Mouse (Mus musculus): ENCODE measurements at regions not wholly inside any gene's neighbourhood (a gene's known extent, or its start where the extent isn't known, plus 50 kb on each side); places are given as distances from the start of the nearest gene placed in this dataset.
A peak's percentile ranks its signal among the peaks of the same experiment; 100 is the strongest.
"Not testable (repeated sequence)": the region's sequence is repeated elsewhere in the genome, so short reads cannot be mapped to it uniquely, and the experiment has no call there.

- 65% methylated on average over 1 of the region's 1 CpGs for WGBS
- not testable (repeated sequence) for H3K36me3 ChIP-seq (replicated peaks); H3K4me3 ChIP-seq
Measured at GRCm38 (mm10) chr17:13654606-13655005, 105.7 kb upstream of the Afdn start.

GRCm38 (mm10) chr17:13656065-13656464, 104.3 kb upstream of the Afdn start:
- Histone ChIP-seq H3K4me3 (peak overlapping the region; percentile 47), H3K36me3 (replicated peaks) (no peaks in the 10 kb centered on the region), H3K27me3 (replicated peaks; ENCODE audit: low read depth, poor library complexity, severe bottlenecking) (no peaks in the 10 kb centered on the region), H3K27ac (replicated peaks) (peak overlapping the region; percentile 60), H3K9me3 (no peaks in the 10 kb centered on the region), H3K4me1 (peaks cover 41% of the 10 kb centered on the region)
- 16% methylated on average over 3 of the region's 3 CpGs for WGBS
- DNase-seq (ENCODE audit: low spot score), result no peak

More at GRCm38 (mm10) chr17:13654606-13655005, 105.7 kb upstream of the Afdn start:
- H3K9me3 ChIP-seq; H3K27me3 ChIP-seq (replicated peaks; ENCODE audit: low read depth, poor library complexity, severe bottlenecking); H3K27ac ChIP-seq (replicated peaks); DNase-seq (ENCODE audit: low spot score): not testable (repeated sequence)
- H3K4me1 ChIP-seq, result peaks cover 37% of the 10 kb centered on the region

- Histone ChIP-seq H3K36me3 (replicated peaks) (no peaks in the 10 kb centered on the region), H3K27ac (replicated peaks) (peak overlapping the region; percentile 60), H3K4me3 (peak overlapping the region; percentile 47), H3K9me3 (no peaks in the 10 kb centered on the region), H3K27me3 (replicated peaks; ENCODE audit: low read depth, poor library complexity, severe bottlenecking) (0 out of 2 replicates have a peak, but pooled peaks cover under 1% of the 10 kb centered on the region), H3K4me1 (peaks cover 41% of the 10 kb centered on the region)
- WGBS, result 1% methylated on average over 14 of the region's 15 CpGs
- DNase-seq (ENCODE audit: low spot score), result peak; percentile 61
Measured at GRCm38 (mm10) chr17:13656485-13657181, 103.7 kb upstream of the Afdn start.

GRCm38 (mm10) chr17:13657182-13657562, 103.2 kb upstream of the Afdn start:
- Histone ChIP-seq H3K36me3 (replicated peaks) (no peaks in the 10 kb centered on the region), H3K4me3 (peak overlapping the region; percentile 47; the same call in 1 of the 2 replicates), H3K4me1 (peaks cover 41% of the 10 kb centered on the region), H3K9me3 (no peaks in the 10 kb centered on the region), H3K27me3 (replicated peaks; ENCODE audit: low read depth, poor library complexity, severe bottlenecking) (0 out of 2 replicates have a peak, but pooled peaks cover 5% of the 10 kb centered on the region), H3K27ac (replicated peaks) (peak overlapping the region; percentile 60)
- 25% methylated on average over 10 of the region's 10 CpGs for WGBS
- no peak for DNase-seq (ENCODE audit: low spot score)

GRCm38 (mm10) chr17:13657656-13658292, 102.6 kb upstream of the Afdn start:
- Histone ChIP-seq H3K36me3 (replicated peaks) (no peaks in the 10 kb centered on the region), H3K27ac (replicated peaks) (peak overlapping the region; percentile 52), H3K9me3 (no peaks in the 10 kb centered on the region), H3K4me1 (peaks cover 44% of the 10 kb centered on the region), H3K4me3 (no peak overlapping the region), H3K27me3 (replicated peaks; ENCODE audit: low read depth, poor library complexity, severe bottlenecking) (0 out of 2 replicates have a peak, but pooled peaks cover 6% of the 10 kb centered on the region)
- DNase-seq (ENCODE audit: low spot score), result no peak
- WGBS, result 34% methylated on average over 9 of the region's 9 CpGs

GRCm38 (mm10) chr17:13658321-13658978, 101.9 kb upstream of the Afdn start:
- H3K9me3 ChIP-seq, result no peaks in the 10 kb centered on the region
- peaks cover 51% of the 10 kb centered on the region for H3K4me1 ChIP-seq
- no peak for DNase-seq (ENCODE audit: low spot score)
- no peak overlapping the region; the same call in 1 of the 2 replicates for H3K4me3 ChIP-seq
- 15% methylated on average over 3 of the region's 3 CpGs for WGBS
- H3K27ac ChIP-seq (replicated peaks), result peak overlapping the region; percentile 52
- H3K36me3 ChIP-seq (replicated peaks), result no peaks in the 10 kb centered on the region
- 0 out of 2 replicates have a peak, but pooled peaks cover 6% of the 10 kb centered on the region for H3K27me3 ChIP-seq (replicated peaks; ENCODE audit: low read depth, poor library complexity, severe bottlenecking)

- Histone ChIP-seq H3K4me3 (peak overlapping the region; percentile 24), H3K27ac (replicated peaks) (peak overlapping the region; percentile 52), H3K9me3 (no peaks in the 10 kb centered on the region), H3K36me3 (replicated peaks) (no peaks in the 10 kb centered on the region), H3K27me3 (replicated peaks; ENCODE audit: low read depth, poor library complexity, severe bottlenecking) (0 out of 2 replicates have a peak, but pooled peaks cover 6% of the 10 kb centered on the region), H3K4me1 (peaks cover 56% of the 10 kb centered on the region)
- 10% methylated on average over 8 of the region's 8 CpGs for WGBS
- peak; percentile 57 for DNase-seq (ENCODE audit: low spot score)
Measured at GRCm38 (mm10) chr17:13659103-13659502, 101.2 kb upstream of the Afdn start.

GRCm38 (mm10) chr17:13659943-13660342, 100.4 kb upstream of the Afdn start:
- Histone ChIP-seq H3K27me3 (replicated peaks; ENCODE audit: low read depth, poor library complexity, severe bottlenecking) (peaks cover 6% of the 10 kb centered on the region; the same call in 1 of the 2 replicates), H3K27ac (replicated peaks) (no peak overlapping the region), H3K4me1 (peaks cover 56% of the 10 kb centered on the region), H3K9me3 (no peaks in the 10 kb centered on the region), H3K36me3 (replicated peaks) (no peaks in the 10 kb centered on the region), H3K4me3 (no peak overlapping the region)
- WGBS, result 81% methylated on average over 4 of the region's 4 CpGs
- no peak for DNase-seq (ENCODE audit: low spot score)

GRCm38 (mm10) chr17:13661023-13661422, 99.3 kb upstream of the Afdn start:
- Histone ChIP-seq H3K36me3 (replicated peaks) (no peaks in the 10 kb centered on the region), H3K27me3 (replicated peaks; ENCODE audit: low read depth, poor library complexity, severe bottlenecking) (peaks cover 10% of the 10 kb centered on the region), H3K9me3 (no peaks in the 10 kb centered on the region), H3K4me1 (peaks cover 53% of the 10 kb centered on the region), H3K27ac (replicated peaks) (no peak overlapping the region), H3K4me3 (no peak overlapping the region)
- WGBS, result 91% methylated on average over 8 of the region's 8 CpGs
- DNase-seq (ENCODE audit: low spot score), result no peak

- H3K36me3 ChIP-seq (replicated peaks), result no peaks in the 10 kb centered on the region
- H3K4me3 ChIP-seq, result no peak overlapping the region
- H3K4me1 ChIP-seq, result peaks cover 52% of the 10 kb centered on the region
- peaks cover 19% of the 10 kb centered on the region for H3K27me3 ChIP-seq (replicated peaks; ENCODE audit: low read depth, poor library complexity, severe bottlenecking)
- DNase-seq (ENCODE audit: low spot score), result no peak
- H3K27ac ChIP-seq (replicated peaks), result 0 out of 2 replicates have a peak overlapping the region, but pooled peaks have one; percentile 44
- 66% methylated on average over 4 of the region's 4 CpGs for WGBS
- H3K9me3 ChIP-seq, result no peaks in the 10 kb centered on the region
Measured at GRCm38 (mm10) chr17:13662152-13662551, 98.2 kb upstream of the Afdn start.

Measured in embryonic facial prominence, embryonic 10.5 days (tissue).